Mouse (Mus musculus) colon, adult 2 months (tissue): Measurements from ENCODE around the gene Rasgef1c. TPM values are rescaled to one million over a fixed set of nuclear protein-coding genes. Genes with fewer than 3 reads are reported as not detected.

Experiments used
- polyA plus RNA-seq: library from polyadenylated mRNA; depleted of rRNA; stranded (reverse); fragments of >200 nt; gene quantifications from 2 replicates; pipeline ENCODE4 v1.2.3, GENCODE M21; 2012; rRNA removed

Rasgef1c gene
- 2.0 and 2.8 TPM in 2 replicates for polyA plus RNA-seq

DNA sequence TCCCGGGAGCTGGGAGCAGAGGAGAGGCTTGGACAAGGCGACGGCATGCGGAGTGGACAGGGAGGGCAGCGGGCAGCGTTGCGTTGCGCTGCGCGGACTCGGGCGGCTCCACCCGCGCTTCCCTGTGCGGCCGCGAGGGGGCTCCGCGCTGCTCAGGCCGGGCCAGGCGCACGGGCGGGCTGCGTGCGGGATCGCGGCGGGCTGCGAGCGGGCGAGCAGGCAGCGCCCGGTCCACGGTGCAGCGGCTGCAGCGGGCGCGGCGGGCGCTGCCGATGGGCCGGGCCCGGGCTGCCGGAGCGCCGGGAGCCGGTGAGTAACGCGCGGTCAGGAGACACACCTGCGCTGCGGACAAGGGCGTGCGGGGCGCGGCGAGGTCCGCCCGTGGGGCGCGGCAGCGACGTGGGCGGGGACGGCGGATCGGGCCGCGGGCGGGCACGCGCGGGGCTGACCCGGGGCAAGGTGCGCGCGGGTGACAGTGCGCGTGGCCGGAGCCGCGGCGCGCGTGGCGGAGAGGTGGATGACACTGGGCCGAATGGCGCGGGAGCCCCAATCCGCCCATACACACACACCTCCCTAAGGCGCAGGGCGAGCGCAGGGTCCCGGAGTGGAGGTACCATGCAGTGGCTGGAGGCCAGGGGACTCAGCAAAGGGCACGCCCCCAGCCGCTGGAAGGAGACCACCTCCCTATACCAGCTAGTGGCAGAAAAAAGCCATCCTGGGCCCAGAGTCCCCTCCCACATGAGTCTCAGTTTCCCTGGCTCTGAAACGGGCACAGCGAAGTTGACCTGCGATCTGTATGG lies at the start of gene Rasgef1c:
Gene Rasgef1c (plus strand): TSS at position 177 of the 800 bp plus-strand sequence.

DNA sequence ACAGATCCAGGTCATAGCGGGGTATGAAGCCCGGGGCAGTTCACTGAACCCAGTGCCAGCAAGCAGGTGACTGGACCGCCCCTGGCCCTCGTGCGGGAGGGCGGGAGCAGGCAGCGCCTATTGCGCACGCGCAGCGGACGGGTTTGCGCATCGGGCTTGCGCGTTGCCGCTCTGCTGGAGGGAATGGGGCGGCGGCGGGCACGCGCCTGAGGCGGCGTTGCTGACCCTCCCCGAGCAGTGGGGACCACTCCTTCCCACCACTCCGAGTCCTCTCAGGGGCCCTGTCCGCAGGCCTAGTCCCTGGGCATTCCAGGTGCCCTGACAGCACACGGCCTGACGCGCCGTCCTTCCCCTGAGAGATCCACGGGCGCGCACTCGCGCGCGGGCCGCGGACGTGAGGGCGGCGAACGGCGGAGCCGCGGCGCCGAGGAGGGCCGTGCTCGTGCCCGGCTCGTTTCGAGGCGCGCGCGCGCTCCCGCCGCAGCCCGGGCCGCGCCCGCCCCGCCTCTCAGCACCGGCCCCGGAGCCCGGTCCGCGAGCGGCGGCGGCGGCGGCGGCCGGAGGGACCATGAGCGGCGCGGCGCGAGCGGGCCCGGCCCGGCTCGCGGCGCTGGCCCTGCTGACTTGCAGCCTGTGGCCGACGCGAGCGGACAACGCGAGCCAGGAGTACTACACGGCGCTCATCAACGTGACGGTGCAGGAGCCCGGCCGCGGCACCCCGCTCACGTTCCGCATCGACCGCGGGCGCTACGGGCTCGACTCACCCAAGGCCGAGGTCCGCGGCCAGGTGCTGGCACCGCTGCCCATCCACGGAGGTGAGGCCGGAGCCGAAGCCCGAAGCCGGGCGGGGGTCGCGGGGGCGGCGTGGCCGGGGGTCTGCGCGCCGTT lies 123.4 kb downstream of the Rasgef1c start, which contains the start of gene Rnf130:
Gene Rnf130 (plus strand): TSS at position 514 of the 888 bp plus-strand sequence.

Other genes with a start within 250 kb of the Rasgef1c start
- 0.73 and 0.74 TPM in 2 replicates for gene Scgb3a1, start 238.2 kb upstream of the Rasgef1c start, polyA plus RNA-seq
- gene Cnot6, start 189.1 kb upstream of the Rasgef1c start, polyA plus RNA-seq = 6.1 and 6.7 TPM in 2 replicates
- 2.6 and 3.1 TPM in 2 replicates for gene Gfpt2, start 107.7 kb upstream of the Rasgef1c start, polyA plus RNA-seq
- gene Mapk9, start 55.1 kb upstream of the Rasgef1c start, polyA plus RNA-seq = 12.5 and 14.3 TPM in 2 replicates
- 141 and 151 TPM in 2 replicates for gene Rnf130, start 123.5 kb downstream of the Rasgef1c start, polyA plus RNA-seq
- 43.4 and 49.0 TPM in 2 replicates for gene Tbc1d9b, start 229.6 kb downstream of the Rasgef1c start, polyA plus RNA-seq